Mouse (Mus musculus) G1E (cell line): Measurements from ENCODE around the gene Acbd6. TPM values are rescaled to one million over a fixed set of nuclear protein-coding genes. Genes with fewer than 3 reads are reported as not detected.

Experiments
- ATAC-seq: 2 replicates; pipeline ENCODE4 v1.8.0; 2016; ENCODE audit warnings: mild to moderate bottlenecking; ENCODE audit not compliant: insufficient number of reproducible peaks, poor library complexity, low FRiP score, severe bottlenecking; ENCODE audit errors: extremely low read depth
- DNase-seq: peaks from one replicate; pipeline ENCODE4 v3.0.0; 2012; ENCODE audit warnings: low spot score
- H3K27me3 ChIP-seq: 2 replicates; pipeline ENCODE4 v1.6.1; 2012; ENCODE audit warnings: mild to moderate bottlenecking, low read length, inconsistent platforms; ENCODE audit not compliant: insufficient read depth
- H3K36me3 ChIP-seq: replicated peaks from 2 replicates; pipeline ENCODE3; 2012; ENCODE audit warnings: mild to moderate bottlenecking, inconsistent platforms
- H3K4me1 ChIP-seq: 2 replicates; pipeline ENCODE4 v1.6.1; 2012; ENCODE audit warnings: low read depth, low read length, inconsistent platforms, mixed read lengths; ENCODE audit not compliant: insufficient read depth
- H3K4me3 ChIP-seq: 2 replicates; pipeline ENCODE4 v1.5.1; 2012; ENCODE audit warnings: low read depth, mild to moderate bottlenecking, inconsistent platforms, low read length, moderate library complexity, mixed read lengths
- H3K9me3 ChIP-seq: replicated peaks from 2 replicates; pipeline ENCODE4 v1.6.1; 2012; ENCODE audit warnings: inconsistent platforms
- CTCF ChIP-seq: IDR thresholded peaks from 2 replicates; pipeline ENCODE4 v1.5.1; 2012; ENCODE audit warnings: low read depth, low read length, inconsistent platforms, mixed read lengths
- GATA1 ChIP-seq: IDR thresholded peaks from 2 replicates; pipeline ENCODE4 v1.6.1; 2012; ENCODE audit warnings: borderline replicate concordance, low read length, inconsistent platforms, mixed read lengths
- GATA2 ChIP-seq: IDR thresholded peaks from 2 replicates; pipeline ENCODE4 v1.6.1; 2012; ENCODE audit warnings: low read depth, low read length, inconsistent platforms, borderline replicate concordance
- POLR2AphosphoS5 ChIP-seq: IDR thresholded peaks from 2 replicates; pipeline ENCODE4 v1.6.1; 2012; ENCODE audit warnings: low read depth, low read length, inconsistent platforms; ENCODE audit not compliant: insufficient replicate concordance
- TAL1 ChIP-seq: conservative IDR thresholded peaks from 2 replicates; pipeline ENCODE4 v1.6.1; 2012; ENCODE audit warnings: low read depth, low read length, inconsistent platforms, mixed read lengths
- polyA plus RNA-seq: library from polyadenylated mRNA; stranded (reverse); fragments of >175 nt; gene quantifications from 2 replicates; pipeline ENCODE4 v1.2.3, GENCODE M21; 2012
- total RNA-seq, 2 experiments: library from RNA; stranded (forward) in 1 of 2; stranded (reverse) in 1 of 2; fragments of 200-1000 nt in 1 of 2; fragments of >200 nt in 1 of 2; fragmentation: Nextera tagmentation in 1 of 2; gene quantifications; 2 replicates each; pipeline ENCODE4 v1.2.3; 2014 to 2017

The Acbd6 gene
- total and polyA plus RNA-seq, 3 experiments = 47.0 to 445 (median 86.7) TPM

- Histone ChIP-seq H3K4me3 (no peak overlapping the region), H3K9me3 (no peaks in the 10 kb centered on the region), H3K36me3 (peaks cover 58% of the 10 kb centered on the region), H3K27me3 (no peaks in the 10 kb centered on the region), H3K4me1 (peaks cover 19% of the 10 kb centered on the region)
- TF ChIP-seq GATA1 (no peak), POLR2AphosphoS5 (no peak), CTCF (peak; percentile 23; the same call in 1 of the 2 replicates), GATA2 (no peak), TAL1 (no peak)
- no peak for DNase-seq
- no peak for ATAC-seq
Observed at GRCm38 (mm10) chr1:155574966-155575673, 17.2 kb downstream of the Acbd6 start.

DNA sequence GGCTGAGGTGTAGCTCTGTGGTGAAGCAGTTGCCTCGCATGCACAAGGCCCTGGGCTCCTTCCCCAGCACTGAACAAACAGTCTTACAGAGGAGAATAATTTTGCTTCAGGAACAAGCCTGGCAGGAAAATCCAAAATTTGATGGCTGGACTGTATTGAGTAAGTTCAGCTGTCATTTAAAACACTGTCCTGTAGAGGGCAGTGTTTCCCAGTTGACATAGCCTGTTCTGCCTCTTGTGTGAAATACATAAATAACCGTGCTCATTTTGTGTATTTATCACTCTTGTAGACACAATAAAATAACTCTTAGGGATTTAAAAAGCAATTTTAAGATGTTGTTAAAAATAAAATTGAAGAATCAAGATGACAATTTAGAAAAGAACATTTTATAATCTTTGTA lies 18.5 kb downstream of the Acbd6 start:
- Histone ChIP-seq H3K36me3 (peaks cover 57% of the 10 kb centered on the region), H3K4me1 (peaks cover 21% of the 10 kb centered on the region), H3K9me3 (no peaks in the 10 kb centered on the region), H3K4me3 (no peak overlapping the region), H3K27me3 (no peaks in the 10 kb centered on the region)
- no peak for ATAC-seq
- DNase-seq = no peak
- TF ChIP-seq TAL1 = no peak
- peak; percentile 44 for TF ChIP-seq CTCF

- H3K27me3 ChIP-seq = no peaks in the 10 kb centered on the region
Observed at GRCm38 (mm10) chr1:155577316-155577715, 19.4 kb downstream of the Acbd6 start.

DNA sequence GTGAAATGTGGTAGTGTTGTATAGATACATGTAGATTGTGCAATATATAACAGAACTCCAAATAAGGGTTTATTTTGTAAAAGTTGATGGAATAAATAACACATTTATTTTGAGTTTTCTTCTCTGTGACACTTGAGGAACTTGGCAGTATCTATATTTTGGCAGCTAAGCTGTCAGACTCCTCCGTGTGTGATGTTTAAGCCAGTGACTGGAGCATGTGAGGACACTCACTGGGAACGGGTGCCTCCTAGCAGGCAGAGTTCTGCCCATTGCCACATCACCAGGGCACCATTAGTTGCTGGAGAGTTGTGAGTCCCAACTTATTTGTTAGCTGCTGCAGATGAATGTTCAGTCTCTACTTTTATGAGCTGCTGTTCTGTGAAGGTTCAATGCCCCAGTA lies 30.0 kb downstream of the Acbd6 start:
- H3K27me3 ChIP-seq = no peaks in the 10 kb centered on the region
- ATAC-seq (no peak), DNase-seq (no peak)
- H3K36me3 ChIP-seq = peaks cover 39% of the 10 kb centered on the region
- no peaks in the 10 kb centered on the region for H3K4me1 ChIP-seq
- TF ChIP-seq GATA1 (no peak), GATA2 (no peak), TAL1 (no peak), POLR2AphosphoS5 (no peak), CTCF (no peak)
- H3K4me3 ChIP-seq = no peak overlapping the region
- H3K9me3 ChIP-seq = no peaks in the 10 kb centered on the region

More at GRCm38 (mm10) chr1:155577316-155577715, 19.4 kb downstream of the Acbd6 start:
- Histone ChIP-seq H3K4me1 (peaks cover 18% of the 10 kb centered on the region), H3K4me3 (no peak overlapping the region), H3K9me3 (no peaks in the 10 kb centered on the region), H3K36me3 (peaks cover 49% of the 10 kb centered on the region)
- no peak for DNase-seq
- TF ChIP-seq POLR2AphosphoS5 (no peak), GATA2 (no peak), GATA1 (no peak), TAL1 (no peak), CTCF (no peak)
- no peak for ATAC-seq

GRCm38 (mm10) chr1:155594141-155594540 lies 36.2 kb downstream of the Acbd6 start:
- H3K4me3 ChIP-seq = no peak overlapping the region
- H3K4me1 ChIP-seq = no peaks in the 10 kb centered on the region
- TF ChIP-seq CTCF (no peak), GATA2 (no peak), TAL1 (no peak), GATA1 (no peak), POLR2AphosphoS5 (no peak)
- no peaks in the 10 kb centered on the region for H3K27me3 ChIP-seq
- ATAC-seq (no peak), DNase-seq (peak; percentile 8)
- no peaks in the 10 kb centered on the region for H3K9me3 ChIP-seq
- H3K36me3 ChIP-seq = peaks cover 42% of the 10 kb centered on the region

DNA sequence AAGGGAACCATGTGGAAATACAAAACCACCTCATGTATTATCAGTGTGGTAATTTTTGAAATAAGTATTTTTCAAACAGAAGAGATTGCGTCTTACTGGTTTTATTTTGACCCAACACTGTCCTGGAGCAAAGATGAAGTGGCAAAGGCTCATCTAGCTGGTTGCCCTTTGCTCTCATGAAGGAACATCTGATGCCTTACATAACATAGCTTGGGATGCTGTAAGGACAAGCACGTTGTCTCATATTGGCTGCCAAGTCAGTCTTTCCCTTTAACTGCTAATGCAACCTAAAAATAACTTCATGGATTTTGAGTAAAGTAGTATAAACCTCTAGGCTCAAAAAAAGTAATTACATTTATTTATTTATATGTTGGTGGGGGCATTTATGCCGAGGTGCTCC lies 38.7 kb downstream of the Acbd6 start:
- Histone ChIP-seq H3K4me3 (no peak overlapping the region), H3K9me3 (no peaks in the 10 kb centered on the region), H3K4me1 (no peaks in the 10 kb centered on the region), H3K27me3 (no peaks in the 10 kb centered on the region), H3K36me3 (peaks cover 44% of the 10 kb centered on the region)
- no peak for DNase-seq
- TF ChIP-seq CTCF (no peak), TAL1 (no peak), POLR2AphosphoS5 (no peak), GATA1 (no peak), GATA2 (no peak)
- no peak for ATAC-seq
